Mouse (Mus musculus) embryo, embryonic 11 days (tissue): Measurements from ENCODE around the gene Ppp1r14c.
A peak's percentile ranks its signal among the peaks of the same experiment; 100 is the strongest.

Source experiments
- DNase-seq: peaks from one replicate; pipeline ENCODE4 v3.0.0-alpha.2; 2015

Ppp1r14c gene

GRCm38 (mm10) chr10:3366036-3366869 is at the start of gene Ppp1r14c:
Gene Ppp1r14c (plus strand): TSS chr10:3366057.
- DNase-seq: peak; percentile 63

- DNase-seq: no peak
Measured at GRCm38 (mm10) chr10:3321406-3321805, 44.5 kb upstream of the Ppp1r14c start.

- DNase-seq: no peak
Measured at GRCm38 (mm10) chr10:3325447-3325846, 40.4 kb upstream of the Ppp1r14c start.

GRCm38 (mm10) chr10:3332880-3333279 is 33.0 kb upstream of the Ppp1r14c start:
- DNase-seq: peak; percentile 81

- no peak for DNase-seq
Measured at GRCm38 (mm10) chr10:3334570-3334969, 31.3 kb upstream of the Ppp1r14c start.

GRCm38 (mm10) chr10:3336729-3337329 is 29.0 kb upstream of the Ppp1r14c start:
- DNase-seq: peak; percentile 6

- no peak for DNase-seq
Measured at GRCm38 (mm10) chr10:3337330-3337901, 28.4 kb upstream of the Ppp1r14c start.

- peak; percentile 5 for DNase-seq
Measured at GRCm38 (mm10) chr10:3345706-3346105, 20.2 kb upstream of the Ppp1r14c start.

GRCm38 (mm10) chr10:3359531-3359930 is 6.3 kb upstream of the Ppp1r14c start:
- DNase-seq: no peak

- DNase-seq: no peak
Measured at GRCm38 (mm10) chr10:3365671-3366035, 204 bp upstream of the Ppp1r14c start.

GRCm38 (mm10) chr10:3366870-3367431 is 1.1 kb downstream of the Ppp1r14c start:
- peak; percentile 20 for DNase-seq

GRCm38 (mm10) chr10:3367440-3367839 is 1.6 kb downstream of the Ppp1r14c start:
- no peak for DNase-seq

GRCm38 (mm10) chr10:3383176-3383575 is 17.3 kb downstream of the Ppp1r14c start:
- no peak for DNase-seq

- DNase-seq: no peak
Measured at GRCm38 (mm10) chr10:3392251-3392650, 26.4 kb downstream of the Ppp1r14c start.

GRCm38 (mm10) chr10:3393548-3393947 is 27.7 kb downstream of the Ppp1r14c start:
- DNase-seq: no peak

- no peak for DNase-seq
Measured at GRCm38 (mm10) chr10:3394193-3394592, 28.3 kb downstream of the Ppp1r14c start.

GRCm38 (mm10) chr10:3394671-3395288 is 28.9 kb downstream of the Ppp1r14c start:
- no peak for DNase-seq

GRCm38 (mm10) chr10:3395341-3395931 is 29.6 kb downstream of the Ppp1r14c start:
- DNase-seq: no peak

GRCm38 (mm10) chr10:3396008-3396795 is 30.3 kb downstream of the Ppp1r14c start:
- DNase-seq: no peak

GRCm38 (mm10) chr10:3397406-3397805 is 31.5 kb downstream of the Ppp1r14c start:
- DNase-seq: no peak

- no peak for DNase-seq
Measured at GRCm38 (mm10) chr10:3398051-3398450, 32.2 kb downstream of the Ppp1r14c start.

- no peak for DNase-seq
Measured at GRCm38 (mm10) chr10:3402284-3402683, 36.4 kb downstream of the Ppp1r14c start.
